Mouse (Mus musculus) embryonic facial prominence, embryonic 11.5 days (tissue): Measurements from ENCODE around the gene Rnf212b. TPM values are rescaled to one million over a fixed set of nuclear protein-coding genes. Genes with fewer than 3 reads are reported as not detected.

Source experiments
- ATAC-seq: fragments of 200-750 bp; cut with Nextera tagmentation; replicated peaks from 2 replicates; pipeline ENCODE4 v1.8.0; 2017; ENCODE audit warnings: low read depth; ENCODE audit not compliant: insufficient number of reproducible peaks, low FRiP score, low TSS enrichment
- DNase-seq: peaks from one replicate; pipeline ENCODE4 v3.0.0-alpha.2; 2015; ENCODE audit warnings: low spot score
- H3K27ac ChIP-seq: fragments of 300-500 bp; sonication (generic); replicated peaks from 2 replicates; pipeline ENCODE4 v1.5.1; 2014; ENCODE audit warnings: mild to moderate bottlenecking, low read depth, low read length, control low read depth
- H3K27me3 ChIP-seq: fragments of 300-500 bp; sonication (generic); 2 replicates; pipeline ENCODE4 v1.6.1; 2014; ENCODE audit warnings: mild to moderate bottlenecking, low read length, moderate library complexity, mixed read lengths; ENCODE audit not compliant: control insufficient read depth, insufficient read depth
- H3K36me3 ChIP-seq: fragments of 300-500 bp; sonication (generic); replicated peaks from 2 replicates; pipeline ENCODE4 v1.6.1; 2014; ENCODE audit warnings: low read depth, mild to moderate bottlenecking, low read length, moderate library complexity, mixed read lengths; ENCODE audit not compliant: control insufficient read depth, insufficient read depth
- H3K4me1 ChIP-seq: fragments of 300-500 bp; sonication (generic); 2 replicates; pipeline ENCODE4 v1.6.1; 2014; ENCODE audit warnings: low read length, mixed read lengths; ENCODE audit not compliant: control insufficient read depth, insufficient read depth
- H3K4me2 ChIP-seq: fragments of 300-500 bp; sonication (generic); 2 replicates; pipeline ENCODE4 v1.6.1; 2014; ENCODE audit warnings: low read depth, mild to moderate bottlenecking, control low read depth, low read length, moderate library complexity
- H3K4me3 ChIP-seq: fragments of 300-500 bp; sonication (generic); 2 replicates; pipeline ENCODE4 v1.5.1; 2014; ENCODE audit warnings: low read depth, low read length, control low read depth
- H3K9ac ChIP-seq: fragments of 300-500 bp; sonication (generic); replicated peaks from 2 replicates; pipeline ENCODE4 v1.6.1; 2014; ENCODE audit warnings: mild to moderate bottlenecking, control low read depth, low read length
- H3K9me3 ChIP-seq: fragments of 300-500 bp; sonication (generic); replicated peaks from 2 replicates; pipeline ENCODE4 v1.6.1; 2016; ENCODE audit warnings: mild to moderate bottlenecking, low read length, inconsistent platforms, mixed read lengths; ENCODE audit not compliant: control insufficient read depth
- WGBS: fragments of 180-500 bp; shearing (Covaris S2); extraction: QIAGEN DNeasy Blood & Tissue Kit; methylation state at CpG from one replicate; pipeline ENCODE4 v1.1.7; 2014; 5-methylcytosine and 5-hydroxymethylcytosine counted together
- polyA plus RNA-seq: library from polyadenylated mRNA; unstranded; fragments of >200 nt; fragmentation: Nextera tagmentation; extraction: Ambion mirVana; gene quantifications from 2 replicates; pipeline ENCODE4 v1.2.1, GENCODE M21; 2014

Rnf212b gene
- polyA plus RNA-seq, 1 experiment from 2014 or later = not detected

- WGBS = 97% methylated on average over 5 of the region's 5 CpGs
- DNase-seq (no peak), ATAC-seq (no peak)
Observed at GRCm38 (mm10) chr14:54788231-54788630, 25.7 kb upstream of the Rnf212b start.

GRCm38 (mm10) chr14:54792166-54792565 lies 21.8 kb upstream of the Rnf212b start:
- H3K27ac ChIP-seq = no peak overlapping the region
- no peak overlapping the region for H3K9ac ChIP-seq
- no peak overlapping the region for H3K4me3 ChIP-seq
- 78% methylated on average over 6 of the region's 6 CpGs for WGBS
- ATAC-seq (no peak), DNase-seq (no peak)
- H3K27me3 ChIP-seq = no peaks in the 10 kb centered on the region
- no peaks in the 10 kb centered on the region for H3K9me3 ChIP-seq
- H3K36me3 ChIP-seq = no peaks in the 10 kb centered on the region
- no peak overlapping the region for H3K4me2 ChIP-seq
- no peaks in the 10 kb centered on the region for H3K4me1 ChIP-seq

More at GRCm38 (mm10) chr14:54788231-54788630, 25.7 kb upstream of the Rnf212b start:
- no peak overlapping the region for H3K27ac ChIP-seq
- no peak overlapping the region for H3K4me2 ChIP-seq
- H3K4me3 ChIP-seq = no peak overlapping the region
- H3K4me1 ChIP-seq = no peaks in the 10 kb centered on the region
- H3K36me3 ChIP-seq = no peaks in the 10 kb centered on the region
- no peaks in the 10 kb centered on the region for H3K27me3 ChIP-seq
- H3K9ac ChIP-seq = no peak overlapping the region
- H3K9me3 ChIP-seq = no peaks in the 10 kb centered on the region

GRCm38 (mm10) chr14:54793351-54793750 lies 20.6 kb upstream of the Rnf212b start:
- ATAC-seq (no peak), DNase-seq (no peak)
- H3K9me3 ChIP-seq = no peaks in the 10 kb centered on the region
- no peak overlapping the region for H3K27ac ChIP-seq
- no peak overlapping the region for H3K4me3 ChIP-seq
- H3K4me2 ChIP-seq = no peak overlapping the region
- no peaks in the 10 kb centered on the region for H3K36me3 ChIP-seq
- WGBS = 71% methylated on average over 1 of the region's 1 CpGs
- no peaks in the 10 kb centered on the region for H3K4me1 ChIP-seq
- H3K27me3 ChIP-seq = no peaks in the 10 kb centered on the region
- no peak overlapping the region for H3K9ac ChIP-seq

GRCm38 (mm10) chr14:54793894-54794830 lies 19.8 kb upstream of the Rnf212b start:
- WGBS = 77% methylated on average over 8 of the region's 8 CpGs
- Histone ChIP-seq H3K4me2 (no peak overlapping the region), H3K36me3 (no peaks in the 10 kb centered on the region), H3K27me3 (no peaks in the 10 kb centered on the region), H3K4me3 (no peak overlapping the region), H3K27ac (no peak overlapping the region), H3K9ac (no peak overlapping the region), H3K9me3 (no peaks in the 10 kb centered on the region), H3K4me1 (no peaks in the 10 kb centered on the region)
- no peak for ATAC-seq
- DNase-seq = no peak

- Histone ChIP-seq H3K4me1 (no peaks in the 10 kb centered on the region), H3K9ac (no peak overlapping the region), H3K4me3 (no peak overlapping the region), H3K27me3 (no peaks in the 10 kb centered on the region), H3K4me2 (no peak overlapping the region), H3K27ac (no peak overlapping the region), H3K9me3 (no peaks in the 10 kb centered on the region), H3K36me3 (no peaks in the 10 kb centered on the region)
- WGBS = 81% methylated on average over 1 of the region's 1 CpGs
- no peak for DNase-seq
- no peak for ATAC-seq
Observed at GRCm38 (mm10) chr14:54795901-54796300, 18.0 kb upstream of the Rnf212b start.

- Histone ChIP-seq H3K9me3 (no peaks in the 10 kb centered on the region), H3K4me2 (no peak overlapping the region), H3K27ac (no peak overlapping the region), H3K4me1 (no peaks in the 10 kb centered on the region), H3K27me3 (no peaks in the 10 kb centered on the region), H3K4me3 (no peak overlapping the region), H3K9ac (no peak overlapping the region), H3K36me3 (no peaks in the 10 kb centered on the region)
- 92% methylated on average over 15 of the region's 15 CpGs for WGBS
- no peak for DNase-seq
- ATAC-seq = no peak
Observed at GRCm38 (mm10) chr14:54796760-54797159, 17.2 kb upstream of the Rnf212b start.

GRCm38 (mm10) chr14:54799686-54800085 lies 14.3 kb upstream of the Rnf212b start:
- no peak overlapping the region for H3K9ac ChIP-seq
- no peak overlapping the region for H3K4me3 ChIP-seq
- H3K36me3 ChIP-seq = no peaks in the 10 kb centered on the region
- no peak overlapping the region for H3K27ac ChIP-seq
- no peaks in the 10 kb centered on the region for H3K9me3 ChIP-seq
- no peaks in the 10 kb centered on the region for H3K27me3 ChIP-seq
- DNase-seq (no peak), ATAC-seq (no peak)
- no peaks in the 10 kb centered on the region for H3K4me1 ChIP-seq
- H3K4me2 ChIP-seq = no peak overlapping the region
- WGBS = 56% methylated on average over 10 of the region's 10 CpGs

- no peak overlapping the region for H3K4me3 ChIP-seq
- H3K4me1 ChIP-seq = no peaks in the 10 kb centered on the region
- H3K36me3 ChIP-seq = no peaks in the 10 kb centered on the region
- no peaks in the 10 kb centered on the region for H3K9me3 ChIP-seq
- H3K4me2 ChIP-seq = no peak overlapping the region
- H3K9ac ChIP-seq = no peak overlapping the region
- DNase-seq (no peak), ATAC-seq (no peak)
- 76% methylated on average over 4 of the region's 4 CpGs for WGBS
- H3K27me3 ChIP-seq = no peaks in the 10 kb centered on the region
- no peak overlapping the region for H3K27ac ChIP-seq
Observed at GRCm38 (mm10) chr14:54802428-54802827, 11.5 kb upstream of the Rnf212b start.
